Mouse (Mus musculus): ENCODE data around the gene Dennd1b.

- TF ChIP-seq CTCF (IDR thresholded peaks at IDR 0.05; ENCODE audit: control insufficient read depth, insufficient read depth, insufficient read length) (no peak), MYOG (IDR thresholded peaks at IDR 0.05; ENCODE audit: control insufficient read depth, extremely low read depth, insufficient read length) (no peak), MYOD1 (IDR thresholded peaks at IDR 0.05; ENCODE audit: control insufficient read depth, insufficient read length, low read depth) (no peak), USF1 (IDR thresholded peaks at IDR 0.05; ENCODE audit: low read depth) (no peak)
Measured at GRCm38 (mm10) chr1:139180481-139181149, 217.4 kb downstream of the Dennd1b start.
